Mouse (Mus musculus): Measurements from ENCODE around the gene Tbc1d24. TPM values are rescaled to one million over a fixed set of nuclear protein-coding genes. Genes with fewer than 3 reads are reported as not detected.

Tbc1d24 gene
- total RNA-seq (2022), result 10 to 100 TPM; 60.0 to 71.5 (median 64.0) TPM

DNA sequence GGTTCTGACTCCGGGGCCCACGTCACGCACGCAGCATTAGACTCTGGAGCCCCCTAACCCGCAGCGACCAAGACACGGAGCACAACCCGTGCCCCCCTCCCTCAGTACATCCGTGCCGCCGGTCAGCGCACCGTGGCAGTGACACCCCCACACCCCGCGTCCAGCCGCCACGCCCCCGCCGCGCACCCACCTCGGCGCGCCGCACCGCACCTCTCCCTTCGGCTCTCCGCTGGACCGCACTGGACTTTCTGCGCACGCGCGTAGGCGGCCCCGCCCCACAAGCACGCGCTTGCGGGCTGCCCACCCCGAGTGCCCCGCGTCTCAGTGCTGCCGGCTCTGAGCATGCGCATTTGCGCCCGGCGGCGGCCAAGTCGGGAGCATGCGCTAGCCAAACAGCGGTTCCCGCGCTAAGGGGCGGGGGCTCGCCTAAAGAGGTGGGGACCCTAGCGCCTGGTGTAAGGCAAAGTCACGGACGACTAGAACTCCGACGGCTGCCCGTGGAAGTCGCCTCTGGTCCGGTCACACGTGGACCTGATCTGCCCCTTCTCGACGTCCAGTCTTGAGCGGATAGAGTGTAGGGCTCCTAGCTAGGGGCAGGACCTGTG, at the start of gene Tbc1d24:
TSS of gene Tbc1d24 (minus strand) at position 279 of the 605 bp plus-strand sequence.
- DNase-seq (ENCODE audit: low spot score in 2 of 2), result peak; percentile 90 to 93

DNA sequence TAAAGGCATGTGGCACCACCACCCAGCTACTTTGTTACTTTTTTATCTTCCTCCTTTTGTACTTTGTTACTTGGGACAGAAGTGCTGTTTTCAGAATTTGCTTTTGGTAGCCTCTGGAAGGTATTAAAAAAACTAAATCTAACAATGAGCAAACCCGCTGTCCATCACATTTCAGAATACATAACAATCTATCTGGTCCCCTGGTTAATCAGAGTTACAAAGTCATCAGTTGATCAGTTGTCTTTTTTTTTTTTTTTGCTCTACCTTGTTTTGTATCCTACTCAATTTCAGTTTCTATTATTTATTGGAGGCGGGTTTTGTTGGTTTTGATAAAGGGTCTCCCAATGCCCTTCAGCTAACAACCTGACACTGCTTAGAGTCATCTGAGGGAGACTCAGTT, 47.0 kb upstream of the Tbc1d24 start:
- no peak for DNase-seq (ENCODE audit: low spot score in 2 of 2)

DNA sequence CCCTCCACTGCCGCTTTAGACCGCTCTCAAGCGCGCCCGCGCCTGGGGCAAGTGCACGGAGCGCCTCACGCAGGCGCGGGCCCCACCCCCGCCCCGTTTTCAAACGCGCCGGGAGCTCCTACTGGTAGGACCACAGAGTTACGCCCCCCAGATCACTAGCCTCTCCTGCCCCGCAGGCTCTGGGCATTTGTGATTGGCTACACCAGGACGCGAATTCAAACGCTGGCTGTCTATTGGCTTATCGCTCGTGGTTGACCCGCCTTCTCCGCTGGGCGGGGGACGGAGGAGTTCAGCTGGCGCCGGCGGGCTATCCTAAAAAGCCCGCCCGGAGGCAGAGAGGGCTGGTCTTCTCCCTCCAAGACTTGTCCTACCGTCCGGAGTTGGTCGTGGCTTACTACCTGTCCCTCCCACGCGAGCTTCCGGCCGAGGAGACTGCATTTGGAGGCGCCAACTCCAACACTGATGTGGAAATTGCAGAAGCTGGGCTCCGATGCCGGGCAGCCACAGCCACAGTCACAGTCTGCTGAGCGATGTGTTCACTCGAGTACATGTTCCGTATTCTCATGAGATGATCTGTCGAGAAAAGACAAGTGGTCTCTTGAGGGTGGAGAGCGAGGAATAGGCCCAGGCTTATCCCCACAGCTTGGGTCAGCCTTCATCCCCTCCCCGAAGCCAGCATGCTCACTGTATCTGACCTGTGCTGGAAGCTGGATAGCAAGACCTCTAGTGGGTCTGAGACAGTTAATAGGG, 46.1 kb upstream of the Tbc1d24 start, which contains the start of gene Ccnf:
TSS of gene Ccnf (minus strand) at position 165 of the 750 bp plus-strand sequence.
- DNase-seq (ENCODE audit: low spot score in 2 of 2), result peak; percentile 95 to 96

- DNase-seq (ENCODE audit: low spot score in 2 of 2), result no peak
Observed at GRCm38 (mm10) chr17:24250988-24251319, 45.6 kb upstream of the Tbc1d24 start.

- no peak for DNase-seq (ENCODE audit: low spot score in 2 of 2)
Observed at GRCm38 (mm10) chr17:24248641-24249040, 43.3 kb upstream of the Tbc1d24 start.

DNA sequence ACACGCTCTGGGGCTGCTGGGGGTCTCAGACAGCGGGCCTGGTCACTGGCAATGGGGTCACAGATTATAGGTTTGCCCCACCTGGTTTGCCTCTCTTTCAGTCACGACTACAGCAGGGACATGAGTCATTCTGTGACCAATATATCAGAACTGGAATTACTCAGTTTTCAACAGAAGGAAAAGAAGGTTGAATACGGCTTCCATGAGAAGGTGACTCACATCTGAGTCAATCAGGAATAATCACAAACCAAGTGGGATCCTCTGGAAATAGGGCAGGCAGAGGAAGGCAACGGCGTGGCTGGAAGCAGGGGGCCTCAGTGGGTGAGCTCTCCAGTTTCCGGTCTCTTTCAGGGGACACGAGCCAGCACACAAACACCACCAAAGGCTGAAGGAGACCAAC, 38.7 kb upstream of the Tbc1d24 start:
- DNase-seq (ENCODE audit: low spot score in 2 of 2), result no peak

GRCm38 (mm10) chr17:24243311-24243969, 38.1 kb upstream of the Tbc1d24 start:
- no peak for DNase-seq (ENCODE audit: low spot score in 2 of 2)

DNA sequence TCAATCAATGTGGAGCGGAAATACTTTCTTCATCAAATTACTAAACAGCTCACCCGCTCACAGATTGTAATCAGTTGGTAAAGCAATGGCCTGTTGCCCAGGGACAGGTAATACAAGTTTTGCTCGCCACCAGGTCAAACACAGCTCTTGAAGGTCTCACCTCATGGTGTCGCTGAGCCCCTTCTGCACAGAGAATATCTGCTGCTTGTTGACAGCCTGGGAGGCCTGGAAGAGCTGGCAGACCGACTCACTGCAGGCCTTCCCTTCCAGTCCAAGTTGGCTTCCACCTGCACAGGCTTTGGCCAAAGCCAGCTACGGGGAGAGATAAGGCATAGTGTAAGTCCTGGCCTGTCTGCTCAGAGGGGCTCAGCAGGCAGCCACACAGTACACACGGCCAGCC, 31.6 kb upstream of the Tbc1d24 start:
- no peak for DNase-seq (ENCODE audit: low spot score in 2 of 2)

DNA sequence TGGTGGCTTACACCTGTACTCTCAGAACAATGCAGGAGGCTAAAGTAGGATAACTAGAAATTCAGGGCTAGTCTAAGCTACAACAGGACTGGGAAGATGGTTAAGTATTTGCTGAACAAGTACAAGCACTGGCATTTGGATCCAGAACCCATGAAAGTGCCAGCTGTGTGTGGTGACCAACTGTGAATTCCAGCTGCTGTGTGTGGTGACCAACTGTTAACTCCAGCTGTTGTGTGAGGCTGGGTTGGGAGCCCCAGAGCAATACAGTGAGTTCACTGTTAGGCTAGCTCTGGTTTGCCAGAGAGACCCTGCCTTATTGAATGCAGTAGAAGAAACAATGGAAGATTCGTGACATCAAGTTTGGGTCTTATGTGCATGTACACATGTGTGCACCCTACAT, 31.1 kb upstream of the Tbc1d24 start:
- DNase-seq (ENCODE audit: low spot score in 2 of 2), result no peak

- no peak for DNase-seq (ENCODE audit: low spot score in 2 of 2)
Observed at GRCm38 (mm10) chr17:24227941-24228340, 22.6 kb upstream of the Tbc1d24 start.

GRCm38 (mm10) chr17:24226721-24227120, 21.4 kb upstream of the Tbc1d24 start:
- no peak for DNase-seq (ENCODE audit: low spot score in 2 of 2)

DNA sequence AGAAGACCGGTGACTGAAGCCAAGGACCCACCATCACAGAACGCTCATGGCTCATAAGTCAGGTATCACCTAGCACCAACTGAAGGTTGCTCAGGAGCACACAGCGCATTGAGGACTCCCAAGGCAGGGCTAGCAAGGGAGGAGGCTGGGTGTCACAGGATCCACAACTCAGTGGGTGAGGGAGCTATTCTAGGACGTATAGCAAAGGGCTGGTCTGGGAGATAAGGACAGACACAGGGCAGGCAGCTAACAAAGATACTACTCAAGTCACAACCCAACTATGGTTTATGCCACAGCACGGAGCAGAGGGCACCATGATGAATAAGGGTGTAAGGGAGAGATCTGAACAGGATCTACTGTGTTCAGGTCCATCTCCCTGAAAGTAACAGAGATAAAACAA, 20.5 kb upstream of the Tbc1d24 start:
- no peak for DNase-seq (ENCODE audit: low spot score in 2 of 2)

DNA sequence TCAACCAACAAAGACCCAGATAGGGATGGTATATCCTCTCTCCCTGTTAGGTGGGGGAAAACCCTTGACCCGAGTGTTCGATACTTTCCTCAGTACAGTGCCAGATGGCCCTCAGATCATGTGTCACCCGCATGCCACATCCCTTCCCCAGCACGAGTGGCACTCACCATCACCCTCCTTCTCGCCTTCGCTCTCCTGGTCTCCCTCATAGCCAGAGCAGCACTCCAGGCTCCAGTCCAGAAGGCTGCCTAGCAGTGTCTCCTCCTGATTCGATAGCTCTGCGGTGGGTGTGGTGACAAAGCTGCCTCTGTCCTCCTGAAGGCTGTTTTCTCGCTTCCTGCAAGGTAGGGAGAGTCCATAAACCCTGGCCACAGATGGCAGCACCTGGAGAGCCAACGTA, 19.4 kb upstream of the Tbc1d24 start:
- no peak for DNase-seq (ENCODE audit: low spot score in 2 of 2)

DNA sequence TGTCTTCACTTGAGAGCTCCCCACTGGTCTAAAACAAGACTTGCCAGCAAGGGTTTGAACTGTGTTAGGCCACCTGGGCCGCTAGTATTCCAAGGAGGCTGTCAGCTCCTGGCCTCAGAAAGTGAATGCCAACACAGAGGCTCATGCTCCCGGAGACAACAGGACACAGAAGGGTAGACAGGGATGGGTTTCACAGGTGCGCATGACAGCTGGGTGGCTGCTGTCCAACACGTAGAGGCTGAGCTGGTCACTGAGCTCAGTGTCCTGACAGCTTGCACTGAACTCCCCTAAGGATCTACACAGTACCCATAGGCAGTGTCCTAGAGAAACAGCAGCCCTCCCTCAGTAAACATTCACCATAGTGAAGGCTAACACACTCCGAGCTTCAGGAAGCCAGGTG, 18.2 kb upstream of the Tbc1d24 start:
- no peak for DNase-seq (ENCODE audit: low spot score in 2 of 2)

DNA sequence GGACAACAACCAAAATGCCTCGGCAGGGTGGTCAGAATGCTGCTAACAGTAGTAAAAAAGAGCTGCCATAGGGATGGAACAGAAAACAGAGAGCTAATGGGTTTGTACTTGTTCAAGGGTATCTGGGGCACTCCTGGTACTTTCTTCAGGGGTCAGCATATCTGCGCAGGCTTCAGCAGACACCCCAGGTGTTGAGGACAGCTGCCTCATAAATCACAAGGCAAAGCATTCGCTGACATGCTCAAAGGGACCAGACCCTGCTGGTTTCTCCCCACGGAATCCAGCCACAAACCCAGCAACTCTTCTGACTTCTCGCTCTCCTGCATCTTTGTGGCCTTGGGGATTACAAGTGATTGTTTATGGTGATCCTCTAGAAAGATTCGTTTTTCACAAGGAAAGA, 17.3 kb upstream of the Tbc1d24 start:
- no peak for DNase-seq (ENCODE audit: low spot score in 2 of 2)

- DNase-seq (ENCODE audit: low spot score in 2 of 2), result peak; percentile 90 to 92
Observed at GRCm38 (mm10) chr17:24220435-24221411, 15.4 kb upstream of the Tbc1d24 start, which contains the start of gene Tedc2. Tedc2 (minus strand) TSS chr17:24220851.

DNA sequence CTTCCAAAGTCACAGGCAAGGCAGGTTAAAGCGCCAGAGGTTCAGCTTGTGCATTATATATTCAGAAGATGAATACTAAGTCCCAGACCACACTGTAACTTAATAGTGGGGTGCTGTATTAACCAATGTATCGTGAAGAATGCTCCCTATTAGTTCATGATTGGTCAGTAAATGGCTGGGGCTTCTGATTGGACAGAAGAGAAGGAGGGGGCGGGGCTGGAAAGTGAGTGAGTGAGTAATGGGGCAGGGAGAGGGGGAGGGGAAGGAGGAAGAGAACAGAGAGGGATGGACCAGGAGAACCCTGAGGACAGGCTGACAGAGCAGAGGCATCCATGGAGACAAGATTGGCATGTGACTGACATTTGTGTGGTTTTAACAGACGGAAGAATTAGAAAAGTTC, 11.5 kb upstream of the Tbc1d24 start:
- DNase-seq (ENCODE audit: low spot score in 2 of 2), result no peak

- no peak for DNase-seq (ENCODE audit: low spot score in 2 of 2)
Observed at GRCm38 (mm10) chr17:24213186-24213585, 7.8 kb upstream of the Tbc1d24 start.

DNA sequence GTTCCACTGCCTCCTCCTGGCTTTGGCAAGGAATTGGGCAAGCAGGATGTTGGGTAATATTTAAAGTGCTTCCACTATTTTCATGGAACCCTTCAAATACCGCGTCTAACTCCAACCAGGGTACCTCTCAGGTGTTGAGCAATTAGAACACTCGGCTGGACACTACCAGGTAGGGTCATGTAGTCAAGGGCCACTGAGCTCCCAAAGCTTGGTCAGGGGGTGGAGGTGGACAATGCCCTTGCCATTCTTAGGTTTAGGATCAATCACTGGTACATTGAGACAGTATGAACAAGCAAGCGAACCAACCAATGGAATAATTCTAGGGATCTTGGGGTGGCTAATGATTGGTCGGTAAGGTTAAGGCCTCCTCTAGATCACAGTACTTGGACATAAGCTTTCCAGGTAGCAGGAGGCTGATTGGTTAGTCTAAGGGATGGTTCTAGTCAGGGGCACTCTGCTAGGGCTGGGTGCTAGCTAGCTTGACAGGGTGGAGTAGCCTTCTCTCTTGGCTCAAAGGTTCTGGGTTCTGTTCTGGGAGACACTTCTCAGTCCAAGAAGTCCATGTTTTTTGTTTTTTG, 7.2 kb upstream of the Tbc1d24 start:
- DNase-seq (ENCODE audit: low spot score in 2 of 2), result no peak

DNA sequence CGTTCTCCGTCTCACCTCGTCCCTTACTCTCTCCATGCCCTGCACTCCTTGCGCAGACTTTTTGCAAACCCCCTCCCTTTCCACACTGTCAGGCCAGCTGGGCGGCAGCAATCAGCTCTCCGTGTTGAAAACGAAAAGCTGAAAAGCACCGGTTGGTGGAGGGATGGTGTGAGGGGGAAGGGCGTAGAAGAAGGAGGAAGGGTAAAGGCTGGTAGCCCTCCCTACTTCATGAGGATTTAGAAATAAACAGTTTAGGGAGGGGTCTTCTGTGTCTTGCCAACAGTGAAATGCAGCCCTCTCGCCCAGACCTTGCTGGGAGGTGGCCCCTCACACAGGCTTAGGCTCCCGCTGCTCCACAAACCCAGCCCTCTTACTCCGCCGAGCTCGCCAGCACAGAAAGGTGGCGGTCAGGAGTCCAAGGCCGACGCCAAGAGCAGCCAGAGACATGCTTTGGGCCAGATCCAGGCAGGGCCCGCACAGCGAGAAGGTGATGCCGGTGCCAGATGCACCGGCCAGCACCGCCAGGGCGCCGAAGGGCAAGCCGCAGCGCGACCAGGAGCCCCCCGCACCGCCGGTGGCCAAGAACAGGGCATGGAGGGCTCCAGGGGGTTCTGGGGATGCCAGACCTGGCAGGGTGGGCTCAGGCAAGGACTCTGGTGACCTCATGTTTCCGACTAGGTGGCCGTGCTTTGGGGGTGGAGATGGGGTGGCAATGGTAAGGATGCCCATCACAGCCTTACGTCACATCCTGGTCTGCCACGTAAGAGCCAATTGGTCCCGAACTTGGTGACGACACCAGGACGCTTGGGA, 6.5 kb upstream of the Tbc1d24 start:
- DNase-seq (ENCODE audit: low spot score in 2 of 2), result peak; percentile 85 to 91
